Mouse (Mus musculus) liver, embryonic 16.5 days (tissue): ENCODE measurements around the gene Pstpip1. TPM values are rescaled to one million over a fixed set of nuclear protein-coding genes. Genes with fewer than 3 reads are reported as not detected.

Experiments
- ATAC-seq: fragments of 200-750 bp; cut with Nextera tagmentation; 2 replicates; pipeline ENCODE4 v1.8.0; 2017; ENCODE audit warnings: low read depth, mild to moderate bottlenecking, moderate number of reproducible peaks, moderate library complexity
- H3K27ac ChIP-seq: fragments of 300-500 bp; sonication (generic); 2 replicates; pipeline ENCODE4 v1.5.1; 2014; ENCODE audit warnings: mild to moderate bottlenecking, low read length
- H3K27me3 ChIP-seq: fragments of 300-500 bp; sonication (generic); 2 replicates; pipeline ENCODE4 v1.6.1; 2014; ENCODE audit warnings: low read depth, low read length, mixed read lengths; ENCODE audit not compliant: control insufficient read depth, insufficient read depth
- H3K36me3 ChIP-seq: fragments of 300-500 bp; sonication (generic); 2 replicates; pipeline ENCODE4 v1.6.1; 2014; ENCODE audit warnings: mild to moderate bottlenecking; ENCODE audit not compliant: control insufficient read depth, insufficient read depth
- H3K4me1 ChIP-seq: fragments of 300-500 bp; sonication (generic); 2 replicates; pipeline ENCODE4 v1.6.1; 2014; ENCODE audit warnings: low read depth, low read length, mixed read lengths; ENCODE audit not compliant: control insufficient read depth
- H3K4me2 ChIP-seq: fragments of 300-500 bp; sonication (generic); 2 replicates; pipeline ENCODE4 v1.6.1; 2014; ENCODE audit warnings: low read depth, low read length, mixed read lengths
- H3K4me3 ChIP-seq: fragments of 300-500 bp; sonication (generic); 2 replicates; pipeline ENCODE4 v1.5.1; 2014; ENCODE audit warnings: low read depth, mild to moderate bottlenecking, low read length
- H3K9ac ChIP-seq: fragments of 300-500 bp; sonication (generic); 2 replicates; pipeline ENCODE4 v1.6.1; 2014; ENCODE audit warnings: low read depth, low read length
- H3K9me3 ChIP-seq: fragments of 300-500 bp; sonication (generic); replicated peaks from 2 replicates; pipeline ENCODE4 v1.6.1; 2016; ENCODE audit warnings: low read length; ENCODE audit not compliant: control insufficient read depth
- WGBS: fragments of 180-500 bp; shearing (Covaris S2); extraction: QIAGEN DNeasy Blood & Tissue Kit; methylation state at CpG from one replicate; pipeline ENCODE4 v1.1.7; 2014; ENCODE audit not compliant: insufficient replicate concordance; 5-methylcytosine and 5-hydroxymethylcytosine counted together
- polyA plus RNA-seq: library from polyadenylated mRNA; unstranded; fragments of >200 nt; fragmentation: Nextera tagmentation; extraction: Ambion mirVana; gene quantifications from 2 replicates; pipeline ENCODE4 v1.2.1, GENCODE M21; 2015

The Pstpip1 gene
- polyA plus RNA-seq, 1 experiment from 2014 or later, result 6.2 TPM

DNA sequence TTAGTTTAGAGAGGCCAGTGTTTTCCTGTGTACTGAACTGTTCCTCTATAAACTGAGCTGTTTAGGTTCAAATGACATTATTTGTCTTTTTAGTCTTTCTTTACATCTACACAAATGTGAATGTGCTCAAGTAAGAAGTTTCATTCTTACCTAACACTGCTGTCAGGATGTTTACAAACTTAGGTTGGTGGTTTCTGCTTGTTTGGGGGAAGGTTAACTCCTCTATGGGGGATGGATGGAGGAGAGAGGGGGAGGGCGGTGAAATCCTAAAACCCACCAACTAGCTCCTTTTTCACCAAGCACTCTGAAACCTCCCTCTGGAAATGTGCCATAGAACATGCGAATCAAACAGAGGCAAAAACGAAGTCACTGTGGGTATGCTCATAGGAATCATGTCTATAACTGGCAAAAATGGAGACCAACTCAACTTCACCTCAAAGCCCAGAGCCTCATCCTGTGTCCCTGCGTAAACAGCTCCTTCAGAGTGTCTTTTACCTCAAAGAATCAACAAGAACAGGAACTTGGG is 62.8 kb downstream of the Pstpip1 start:
- Histone ChIP-seq H3K9ac (no peak overlapping the region), H3K27me3 (no peaks in the 10 kb centered on the region), H3K4me3 (no peak overlapping the region), H3K36me3 (no peaks in the 10 kb centered on the region), H3K4me2 (no peak overlapping the region), H3K27ac (no peak overlapping the region), H3K4me1 (no peaks in the 10 kb centered on the region), H3K9me3 (no peaks in the 10 kb centered on the region)
- 58% methylated on average over 4 of the region's 4 CpGs for WGBS
- no peak for ATAC-seq

DNA sequence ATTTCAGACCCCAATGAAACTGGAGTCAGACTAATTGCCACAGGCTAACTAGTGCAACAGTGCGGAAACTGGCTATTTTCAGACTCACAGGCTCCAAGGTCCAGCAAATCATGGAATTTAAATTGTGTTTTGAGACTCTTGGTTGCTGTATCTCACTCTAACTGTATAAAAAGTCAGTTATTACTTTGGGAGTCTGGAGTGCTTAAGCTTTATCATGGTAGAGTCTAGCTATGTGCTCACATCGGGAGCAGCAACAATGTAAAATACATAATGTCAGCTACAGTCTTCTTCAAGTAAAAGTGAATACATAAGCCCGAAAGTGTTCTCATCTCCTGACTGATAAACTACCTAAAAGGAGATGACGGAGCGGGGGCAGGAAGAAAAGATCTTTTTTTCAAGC is 64.8 kb downstream of the Pstpip1 start:
- Histone ChIP-seq H3K9me3 (no peaks in the 10 kb centered on the region), H3K9ac (no peak overlapping the region), H3K4me1 (no peaks in the 10 kb centered on the region), H3K4me3 (no peak overlapping the region), H3K27me3 (no peaks in the 10 kb centered on the region), H3K36me3 (no peaks in the 10 kb centered on the region), H3K27ac (no peak overlapping the region), H3K4me2 (no peak overlapping the region)
- WGBS, result 79% methylated on average over 5 of the region's 5 CpGs
- ATAC-seq, result no peak

DNA sequence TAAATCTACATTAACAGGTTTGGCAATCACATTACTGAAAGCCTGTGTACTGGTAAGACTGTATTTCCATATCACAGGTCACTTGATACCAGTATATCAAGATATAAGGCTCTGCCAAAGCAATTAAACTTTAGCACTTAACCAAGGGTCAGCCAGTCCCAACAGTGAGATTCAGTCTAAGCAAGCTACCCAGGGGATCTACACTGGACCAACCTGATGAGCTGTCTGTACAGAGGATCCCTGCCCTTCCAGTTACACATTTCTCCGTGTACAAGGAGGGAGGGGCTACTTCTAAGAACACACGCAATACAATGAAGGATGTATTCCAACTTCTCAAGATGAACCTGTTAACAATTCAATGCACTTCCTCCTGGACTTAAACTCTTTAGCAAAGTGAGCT is 68.3 kb downstream of the Pstpip1 start:
- 71% methylated on average over 2 of the region's 2 CpGs for WGBS
- H3K4me1 ChIP-seq, result no peaks in the 10 kb centered on the region; the same call in 1 of the 2 replicates

DNA sequence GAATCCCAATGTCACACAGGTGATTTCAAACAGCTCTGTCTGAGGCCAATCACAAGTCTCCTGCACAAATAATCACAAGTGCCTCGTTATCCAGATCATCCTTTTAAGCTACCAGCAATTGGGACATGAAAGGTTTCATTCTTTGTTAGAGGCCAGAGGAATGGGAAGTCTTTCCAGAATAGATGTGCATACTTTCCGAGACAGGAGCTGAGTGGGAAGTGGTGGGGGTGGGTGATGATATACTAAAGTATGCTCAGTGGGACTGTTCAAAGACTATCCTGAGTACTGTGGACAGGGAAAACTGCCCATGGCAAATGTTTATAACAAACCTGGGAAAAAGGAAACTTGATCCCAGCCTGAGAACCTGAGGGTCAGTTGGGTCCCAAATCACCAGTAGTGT is 69.7 kb downstream of the Pstpip1 start:
- Histone ChIP-seq H3K4me1 (no peaks in the 10 kb centered on the region; the same call in 1 of the 2 replicates), H3K4me2 (0 out of 2 replicates have a peak overlapping the region, but pooled peaks have one; percentile 88), H3K9me3 (no peaks in the 10 kb centered on the region), H3K36me3 (no peaks in the 10 kb centered on the region), H3K27ac (no peak overlapping the region), H3K4me3 (no peak overlapping the region), H3K9ac (no peak overlapping the region), H3K27me3 (no peaks in the 10 kb centered on the region; the same call in 1 of the 2 replicates)
- 38% methylated on average over 2 of the region's 2 CpGs for WGBS
- no peak for ATAC-seq

More for the DNA sequence above, 68.3 kb downstream of the Pstpip1 start:
- no peaks in the 10 kb centered on the region; the same call in 1 of the 2 replicates for H3K27me3 ChIP-seq
- no peak overlapping the region for H3K4me2 ChIP-seq
- H3K4me3 ChIP-seq, result no peak overlapping the region
- H3K9me3 ChIP-seq, result no peaks in the 10 kb centered on the region
- no peak overlapping the region for H3K27ac ChIP-seq
- no peak overlapping the region for H3K9ac ChIP-seq
- no peak for ATAC-seq
- H3K36me3 ChIP-seq, result no peaks in the 10 kb centered on the region

DNA sequence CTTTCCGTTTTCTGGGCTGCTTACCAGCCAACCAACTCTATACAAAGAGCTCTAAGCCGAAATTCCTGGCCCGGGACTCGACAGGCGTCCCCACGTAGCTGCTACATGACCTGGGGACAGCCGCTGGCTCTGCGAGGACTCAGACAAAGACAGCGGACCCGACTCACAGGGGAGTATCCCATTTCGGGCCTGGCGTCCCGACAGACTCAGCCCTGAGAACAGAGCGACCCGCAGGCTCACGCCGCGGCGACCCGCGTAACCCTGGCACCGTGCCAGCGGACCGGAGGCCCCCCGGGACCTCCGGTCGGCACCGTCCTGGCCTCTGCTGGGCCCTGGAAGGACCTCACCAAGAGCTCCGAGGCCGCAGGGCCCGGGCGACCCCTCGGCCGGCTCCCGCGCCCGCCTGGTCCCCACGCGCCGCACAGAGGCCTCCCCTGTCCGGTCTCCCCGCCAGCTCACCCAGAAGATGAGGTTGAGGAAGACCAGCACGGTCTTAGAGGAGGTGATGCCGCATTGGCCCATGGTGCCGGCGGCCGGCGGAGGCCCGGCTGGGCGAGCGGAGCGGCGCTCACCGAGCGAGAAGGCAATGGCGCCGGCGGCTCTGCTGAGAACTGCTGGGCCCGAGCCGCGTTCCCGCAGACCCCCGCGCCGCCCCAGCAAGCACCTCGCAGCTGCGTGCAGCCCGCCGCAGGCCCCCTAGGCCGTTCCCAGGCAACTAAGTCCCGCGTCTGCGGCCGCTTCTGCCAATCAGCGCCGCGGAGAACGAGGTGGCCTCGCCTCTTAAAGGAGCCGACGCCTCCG is 70.8 kb downstream of the Pstpip1 start:
- Histone ChIP-seq H3K4me2 (peak overlapping the region; percentile 88), H3K27ac (peak overlapping the region; percentile 9; the same call in 1 of the 2 replicates), H3K4me3 (peak overlapping the region; percentile 78), H3K27me3 (no peaks in the 10 kb centered on the region; the same call in 1 of the 2 replicates), H3K9me3 (no peaks in the 10 kb centered on the region), H3K4me1 (no peaks in the 10 kb centered on the region; the same call in 1 of the 2 replicates), H3K36me3 (no peaks in the 10 kb centered on the region), H3K9ac (peak overlapping the region; percentile 78)
- under 1% methylated on average over 82 of the region's 82 CpGs for WGBS
- ATAC-seq, result peak; percentile 92

DNA sequence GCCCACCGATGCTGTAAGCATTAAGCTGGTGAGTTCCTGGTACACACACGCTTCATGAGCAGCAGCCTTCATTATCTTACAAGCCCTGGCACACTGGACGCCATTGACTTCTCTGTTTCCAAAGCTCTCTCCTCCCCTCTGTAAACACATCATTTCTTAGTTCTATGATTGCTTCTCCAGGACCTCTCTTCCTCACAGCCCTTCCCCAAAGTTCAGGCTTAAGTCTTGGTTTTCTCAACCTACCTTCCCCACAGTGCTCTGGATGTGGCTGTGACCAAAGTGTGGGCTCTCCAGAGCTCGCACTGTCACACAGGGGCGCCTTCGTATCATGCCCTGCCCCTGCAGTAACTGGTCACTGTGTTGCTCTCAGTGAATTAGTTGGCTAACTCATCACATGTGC is 75.6 kb downstream of the Pstpip1 start, which contains the start of gene Tspan3:
TSS of gene Tspan3 (minus strand) at position 101 of the 400 bp plus-strand sequence.
- Histone ChIP-seq H3K27me3 (no peaks in the 10 kb centered on the region; the same call in 1 of the 2 replicates), H3K9ac (no peak within 1 kb of the TSS), H3K36me3 (no peaks in the 10 kb centered on the region), H3K9me3 (no peaks in the 10 kb centered on the region), H3K4me1 (no peaks in the 10 kb centered on the region; the same call in 1 of the 2 replicates), H3K4me3 (no peak within 1 kb of the TSS), H3K27ac (no peak within 1 kb of the TSS), H3K4me2 (no peak within 1 kb of the TSS)
- ATAC-seq, result no peak
- 62% methylated on average over 6 of the region's 6 CpGs for WGBS

DNA sequence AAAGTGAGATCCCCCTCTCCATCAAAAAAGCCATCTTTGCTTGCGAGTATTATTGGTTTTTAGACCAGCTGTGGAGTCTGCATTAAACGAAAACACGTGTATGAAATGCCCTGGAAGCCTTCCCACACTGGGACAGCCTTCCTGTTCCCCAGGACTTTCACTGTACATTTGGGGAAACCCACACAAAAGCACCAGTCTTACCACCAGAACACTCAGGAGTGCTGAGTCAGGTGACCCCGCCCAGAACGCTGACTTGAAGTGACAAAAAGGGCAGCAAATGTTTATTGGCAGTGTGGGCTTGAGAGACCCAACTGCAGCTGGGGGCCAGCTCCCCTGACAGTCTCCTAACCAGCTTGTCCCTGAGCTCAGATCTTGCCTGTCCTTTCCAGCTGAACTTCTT is 76.4 kb downstream of the Pstpip1 start:
- Histone ChIP-seq H3K9ac (no peak overlapping the region), H3K27ac (no peak overlapping the region), H3K27me3 (no peaks in the 10 kb centered on the region; the same call in 1 of the 2 replicates), H3K4me1 (no peaks in the 10 kb centered on the region; the same call in 1 of the 2 replicates), H3K4me3 (no peak overlapping the region), H3K4me2 (no peak overlapping the region), H3K9me3 (no peaks in the 10 kb centered on the region), H3K36me3 (no peaks in the 10 kb centered on the region)
- 25% methylated on average over 5 of the region's 5 CpGs for WGBS
- ATAC-seq, result no peak

DNA sequence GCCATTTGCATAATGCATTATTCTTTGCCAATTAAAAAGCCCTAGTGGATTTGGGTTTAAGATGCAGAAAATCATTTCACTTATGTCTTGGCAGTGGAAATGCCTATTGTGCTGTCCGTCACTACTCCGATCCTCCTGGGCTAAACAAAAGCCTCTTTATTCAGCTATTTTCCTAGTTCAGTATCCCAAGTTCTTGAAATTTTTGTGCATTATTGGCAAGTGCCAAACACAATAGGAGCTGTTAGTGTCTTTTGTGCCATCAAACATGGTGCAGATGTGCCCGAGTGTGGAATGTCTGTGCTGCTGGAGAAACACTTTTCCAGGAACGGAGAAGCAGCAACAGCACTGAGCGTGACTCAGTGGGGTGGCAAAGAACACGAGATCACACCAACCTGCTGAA is 77.9 kb downstream of the Pstpip1 start:
- Histone ChIP-seq H3K27me3 (no peaks in the 10 kb centered on the region), H3K4me2 (no peak overlapping the region), H3K9ac (no peak overlapping the region), H3K36me3 (no peaks in the 10 kb centered on the region), H3K4me1 (no peaks in the 10 kb centered on the region), H3K9me3 (no peaks in the 10 kb centered on the region), H3K4me3 (no peak overlapping the region), H3K27ac (no peak overlapping the region)
- 77% methylated on average over 6 of the region's 6 CpGs for WGBS
- no peak for ATAC-seq

DNA sequence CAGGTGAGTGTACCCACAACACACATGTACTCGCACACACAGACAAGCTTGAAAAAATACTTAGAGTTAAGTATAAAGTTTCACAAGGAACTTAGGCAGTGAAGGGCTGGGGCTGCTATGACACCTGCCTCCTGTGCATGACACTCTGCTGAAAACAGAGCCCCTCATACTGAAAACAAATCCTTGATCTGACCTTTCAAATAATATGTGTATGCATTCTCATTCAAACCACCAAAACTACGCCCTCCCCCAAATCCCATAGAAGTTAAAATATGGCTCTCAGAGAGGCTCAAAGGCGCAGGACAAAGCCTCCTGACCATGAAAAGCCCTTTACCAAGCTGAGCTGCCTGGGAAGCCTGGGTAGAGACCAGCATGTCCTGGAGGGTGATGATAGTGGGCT is 85.6 kb downstream of the Pstpip1 start:
- 74% methylated on average over 3 of the region's 3 CpGs for WGBS

More for the DNA sequence above, 85.6 kb downstream of the Pstpip1 start:
- Histone ChIP-seq H3K9ac (no peak overlapping the region), H3K36me3 (no peaks in the 10 kb centered on the region), H3K27me3 (no peaks in the 10 kb centered on the region), H3K4me1 (no peaks in the 10 kb centered on the region), H3K9me3 (no peaks in the 10 kb centered on the region), H3K4me2 (no peak overlapping the region), H3K27ac (no peak overlapping the region), H3K4me3 (no peak overlapping the region)
- no peak for ATAC-seq
